Mouse (Mus musculus) liver, adult 2 months (tissue): ENCODE results near the gene Zfp932. TPM values are rescaled to one million over a fixed set of nuclear protein-coding genes. Genes with fewer than 3 reads are reported as not detected.
A peak's percentile ranks its signal among the peaks of the same experiment; 100 is the strongest.

Experiments
- DNase-seq: peaks from one replicate; pipeline ENCODE4 v3.0.0-alpha.2; 2011; ENCODE audit warnings: low read depth, low spot score; ENCODE audit errors: extremely low read depth
- H3K27ac ChIP-seq: fragments of 200-500 bp; replicated peaks from 2 replicates; pipeline ENCODE4 v1.5.1; 2012; ENCODE audit warnings: low read depth, mild to moderate bottlenecking, control low read depth, inconsistent platforms, low read length; ENCODE audit not compliant: insufficient read depth
- H3K27me3 ChIP-seq: fragments of 200-500 bp; 2 replicates; pipeline ENCODE4 v1.6.1; 2012; ENCODE audit warnings: mild to moderate bottlenecking, moderate library complexity, low read length, inconsistent platforms; ENCODE audit not compliant: control insufficient read depth, insufficient read depth
- H3K36me3 ChIP-seq: fragments of 200-500 bp; 2 replicates; pipeline ENCODE4 v1.6.1; 2012; ENCODE audit warnings: low read length, inconsistent platforms; ENCODE audit not compliant: control insufficient read depth, insufficient read depth
- H3K4me1 ChIP-seq: fragments of 200-500 bp; 2 replicates; pipeline ENCODE4 v1.6.1; 2011; ENCODE audit warnings: low read length; ENCODE audit not compliant: control insufficient read depth, insufficient read depth
- H3K4me3 ChIP-seq: fragments of 200-500 bp; 2 replicates; pipeline ENCODE4 v1.5.1; 2011; ENCODE audit warnings: low read depth, mild to moderate bottlenecking, control low read depth, low read length, moderate library complexity; ENCODE audit not compliant: insufficient read depth
- H3K79me2 ChIP-seq: fragments of 200-500 bp; 2 replicates; pipeline ENCODE4 v1.6.1; 2012; ENCODE audit warnings: inconsistent platforms, mild to moderate bottlenecking, low read length, moderate library complexity; ENCODE audit not compliant: control insufficient read depth, insufficient read depth
- H3K9ac ChIP-seq: fragments of 200-500 bp; 2 replicates; pipeline ENCODE4 v1.6.1; 2012; ENCODE audit warnings: low read depth, mild to moderate bottlenecking, control low read depth, inconsistent platforms, low read length
- CTCF ChIP-seq: fragments of 200-500 bp; IDR thresholded peaks from 2 replicates; pipeline ENCODE4 v1.5.1; 2011; ENCODE audit warnings: low read depth, low read length, control low read depth
- POLR2A ChIP-seq: fragments of 200-500 bp; IDR thresholded peaks from 2 replicates; pipeline ENCODE4 v1.6.1; 2011; ENCODE audit warnings: low read length, control low read depth; ENCODE audit not compliant: insufficient read depth; ENCODE audit errors: extremely low read depth
- WGBS: fragments of 180-500 bp; shearing (Covaris S2); methylation state at CpG from one replicate; pipeline ENCODE4 v1.1.7; 2018; 5-methylcytosine and 5-hydroxymethylcytosine counted together
- polyA plus RNA-seq: library from polyadenylated mRNA; depleted of rRNA; stranded (reverse); fragments of >200 nt; gene quantifications from 2 replicates; pipeline ENCODE4 v1.2.3, GENCODE M21; 2012; rRNA removed
- total RNA-seq: library from RNA; depleted of rRNA; stranded (reverse); fragments of >200 nt; gene quantifications from 2 replicates; pipeline ENCODE4 v1.2.3, GENCODE M21; 2014; rRNA removed

The Zfp932 gene
- total and polyA plus RNA-seq, 2 experiments, result 1.5 to 7.2 TPM

GRCm38 (mm10) chr5:110057637-110058408 is 61.5 kb downstream of the Zfp932 start:
- no peaks in the 10 kb centered on the region for H3K36me3 ChIP-seq
- H3K27ac ChIP-seq, result peak overlapping the region; percentile 49; the same call in 1 of the 2 replicates
- peaks cover 2% of the 10 kb centered on the region; the same call in 1 of the 2 replicates for H3K4me1 ChIP-seq
- H3K79me2 ChIP-seq, result no peaks in the 10 kb centered on the region
- peak; percentile 85 for DNase-seq
- H3K4me3 ChIP-seq, result peak overlapping the region; percentile 79
- no peak for TF ChIP-seq CTCF
- TF ChIP-seq POLR2A, result no peak
- 2% methylated on average over 19 of the region's 19 CpGs for WGBS
- H3K27me3 ChIP-seq, result no peaks in the 10 kb centered on the region
- H3K9ac ChIP-seq, result peak overlapping the region; percentile 75

Other genes starting within 250 kb of the Zfp932 start
- gene 4930522L14Rik, start 244.6 kb upstream of the Zfp932 start, total RNA-seq, result 4.9 and 6.4 TPM in 2 replicates
- gene 4930522L14Rik, start 244.6 kb upstream of the Zfp932 start, polyA plus RNA-seq, result 0.32 and 0.39 TPM in 2 replicates
- 0.07 TPM in 1 of 2 replicates, not detected in the other for gene Gm15446, start 73.1 kb upstream of the Zfp932 start, total RNA-seq
- 1.0 and 3.1 TPM in 2 replicates for gene Gm15446, start 73.1 kb upstream of the Zfp932 start, polyA plus RNA-seq
- 0.54 and 0.65 TPM in 2 replicates for gene Gm17655, start 76.0 kb downstream of the Zfp932 start, total RNA-seq
- not detected in 2 replicates for gene Gm17655, start 76.0 kb downstream of the Zfp932 start, polyA plus RNA-seq
- 1.7 and 2.9 TPM in 2 replicates for gene Gm35315, start 97.9 kb downstream of the Zfp932 start, total RNA-seq
- 0.20 and 0.26 TPM in 2 replicates for gene Gm35315, start 97.9 kb downstream of the Zfp932 start, polyA plus RNA-seq
- gene Plcxd1, start 103.4 kb downstream of the Zfp932 start, total RNA-seq, result 0.13 and 0.92 TPM in 2 replicates
- gene Plcxd1, start 103.4 kb downstream of the Zfp932 start, polyA plus RNA-seq, result 0.62 and 2.0 TPM in 2 replicates
- 9.0 and 10.7 TPM in 2 replicates for gene Gtpbp6, start 111.7 kb downstream of the Zfp932 start, total RNA-seq
- gene Gtpbp6, start 111.7 kb downstream of the Zfp932 start, polyA plus RNA-seq, result 32.9 and 45.2 TPM in 2 replicates
- 2.5 and 2.6 TPM in 2 replicates for gene Zfp605, start 113.6 kb downstream of the Zfp932 start, total RNA-seq
- 0.19 and 0.32 TPM in 2 replicates for gene Zfp605, start 113.6 kb downstream of the Zfp932 start, polyA plus RNA-seq
- gene Chfr, start 139.3 kb downstream of the Zfp932 start, total RNA-seq, result 17.3 and 18.4 TPM in 2 replicates
- 19.8 and 19.9 TPM in 2 replicates for gene Chfr, start 139.3 kb downstream of the Zfp932 start, polyA plus RNA-seq
- gene Golga3, start 180.2 kb downstream of the Zfp932 start, total RNA-seq, result 11.6 TPM in 2 replicates
- gene Golga3, start 180.2 kb downstream of the Zfp932 start, polyA plus RNA-seq, result 4.3 and 5.4 TPM in 2 replicates
- 16.5 and 17.0 TPM in 2 replicates for gene Ankle2, start 234.5 kb downstream of the Zfp932 start, total RNA-seq
- gene Ankle2, start 234.5 kb downstream of the Zfp932 start, polyA plus RNA-seq, result 4.9 and 5.6 TPM in 2 replicates